Mouse (Mus musculus): Measurements from ENCODE around the gene Il1rl2. TPM values are rescaled to one million over a fixed set of nuclear protein-coding genes. Genes with fewer than 3 reads are reported as not detected.

Gene Il1rl2
- 0.37 and 0.40 TPM in 2 replicates for total RNA-seq (2014; rRNA removed)
- polyA plus RNA-seq (2012; rRNA removed), result 0.05 and 0.06 TPM in 2 replicates

GRCm38 (mm10) chr1:40324457-40324856 is at the start of gene Il1rl2:
Gene Il1rl2 (plus strand): TSS chr1:40324610.
- Histone ChIP-seq H3K79me2 (ENCODE audit: control insufficient read depth, insufficient read depth, low read length) (no peaks in the 10 kb centered on the region), H3K27me3 (ENCODE audit: control insufficient read depth, insufficient read depth, low read length) (peaks cover 3% of the 10 kb centered on the region; the same call in 1 of the 2 replicates), H3K36me3 (ENCODE audit: control insufficient read depth, insufficient read depth, low read length) (no peaks in the 10 kb centered on the region), H3K9ac (ENCODE audit: low read depth, low read length) (peak within 1 kb of the TSS; percentile 26; the same call in 1 of the 2 replicates), H3K4me3 (ENCODE audit: insufficient read depth, low read depth, low read length) (peak within 1 kb of the TSS; percentile 47), H3K4me1 (ENCODE audit: control insufficient read depth, insufficient read depth, low read length) (peaks cover 6% of the 10 kb centered on the region; the same call in 1 of the 2 replicates), H3K27ac (replicated peaks; ENCODE audit: insufficient read depth, low read depth, low read length) (no peak within 1 kb of the TSS)
- 68% methylated on average over 6 of the region's 6 CpGs for WGBS
- TF ChIP-seq POLR2A (IDR thresholded peaks at IDR 0.05; ENCODE audit: extremely low read depth, insufficient read depth, low read length) (no peak), CTCF (IDR thresholded peaks at IDR 0.05; ENCODE audit: low read depth, low read length) (no peak)
- no peak for DNase-seq (ENCODE audit: extremely low read depth, low read depth, low spot score)

GRCm38 (mm10) chr1:40275285-40276013 is 49.0 kb upstream of the Il1rl2 start:
- no peak for TF ChIP-seq CTCF (IDR thresholded peaks at IDR 0.05; ENCODE audit: low read depth, low read length)
- no peak for TF ChIP-seq POLR2A (IDR thresholded peaks at IDR 0.05; ENCODE audit: extremely low read depth, insufficient read depth, low read length)
- Histone ChIP-seq H3K27me3 (ENCODE audit: control insufficient read depth, insufficient read depth, low read length) (no peaks in the 10 kb centered on the region), H3K9ac (ENCODE audit: low read depth, low read length) (no peak overlapping the region), H3K4me3 (ENCODE audit: insufficient read depth, low read depth, low read length) (no peak overlapping the region), H3K27ac (replicated peaks; ENCODE audit: insufficient read depth, low read depth, low read length) (0 out of 2 replicates have a peak overlapping the region, but pooled peaks have one; percentile 8), H3K79me2 (ENCODE audit: control insufficient read depth, insufficient read depth, low read length) (peaks cover 30% of the 10 kb centered on the region; the same call in 1 of the 2 replicates), H3K36me3 (ENCODE audit: control insufficient read depth, insufficient read depth, low read length) (peaks cover 37% of the 10 kb centered on the region), H3K4me1 (ENCODE audit: control insufficient read depth, insufficient read depth, low read length) (peaks cover 8% of the 10 kb centered on the region)
- no peak for DNase-seq (ENCODE audit: extremely low read depth, low read depth, low spot score)
- WGBS, result 71% methylated on average over 10 of the region's 10 CpGs

DNA sequence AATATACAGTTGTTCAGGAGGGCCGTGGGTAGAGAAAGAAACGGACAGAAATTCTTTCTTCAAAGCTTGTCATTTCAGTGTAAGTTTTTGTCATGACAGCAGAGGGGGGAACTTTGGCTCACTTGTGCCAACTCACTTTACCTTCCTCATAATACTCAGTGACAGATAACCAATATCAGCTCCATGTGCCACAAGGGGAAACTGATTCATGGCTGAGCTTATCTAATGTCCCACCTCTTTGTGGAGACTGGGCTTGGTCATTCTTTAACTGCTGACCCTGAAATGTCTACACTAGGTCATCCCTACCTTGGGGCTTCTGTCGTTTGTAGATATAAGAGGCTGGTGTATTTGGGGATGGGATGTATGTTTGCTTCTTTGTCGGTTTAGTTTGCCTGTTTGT is 46.5 kb upstream of the Il1rl2 start:
- no peak for TF ChIP-seq CTCF (IDR thresholded peaks at IDR 0.05; ENCODE audit: low read depth, low read length)
- Histone ChIP-seq H3K36me3 (ENCODE audit: control insufficient read depth, insufficient read depth, low read length) (peaks cover 55% of the 10 kb centered on the region), H3K27ac (replicated peaks; ENCODE audit: insufficient read depth, low read depth, low read length) (no peak overlapping the region), H3K4me3 (ENCODE audit: insufficient read depth, low read depth, low read length) (no peak overlapping the region), H3K27me3 (ENCODE audit: control insufficient read depth, insufficient read depth, low read length) (no peaks in the 10 kb centered on the region), H3K9ac (ENCODE audit: low read depth, low read length) (no peak overlapping the region), H3K4me1 (ENCODE audit: control insufficient read depth, insufficient read depth, low read length) (peaks cover 5% of the 10 kb centered on the region), H3K79me2 (ENCODE audit: control insufficient read depth, insufficient read depth, low read length) (peaks cover 21% of the 10 kb centered on the region; the same call in 1 of the 2 replicates)
- DNase-seq (ENCODE audit: extremely low read depth, low read depth, low spot score), result no peak
- 52% methylated on average over 4 of the region's 4 CpGs for WGBS

- 92% methylated on average over 2 of the region's 2 CpGs for WGBS
Observed at GRCm38 (mm10) chr1:40278720-40279119, 45.7 kb upstream of the Il1rl2 start.

DNA sequence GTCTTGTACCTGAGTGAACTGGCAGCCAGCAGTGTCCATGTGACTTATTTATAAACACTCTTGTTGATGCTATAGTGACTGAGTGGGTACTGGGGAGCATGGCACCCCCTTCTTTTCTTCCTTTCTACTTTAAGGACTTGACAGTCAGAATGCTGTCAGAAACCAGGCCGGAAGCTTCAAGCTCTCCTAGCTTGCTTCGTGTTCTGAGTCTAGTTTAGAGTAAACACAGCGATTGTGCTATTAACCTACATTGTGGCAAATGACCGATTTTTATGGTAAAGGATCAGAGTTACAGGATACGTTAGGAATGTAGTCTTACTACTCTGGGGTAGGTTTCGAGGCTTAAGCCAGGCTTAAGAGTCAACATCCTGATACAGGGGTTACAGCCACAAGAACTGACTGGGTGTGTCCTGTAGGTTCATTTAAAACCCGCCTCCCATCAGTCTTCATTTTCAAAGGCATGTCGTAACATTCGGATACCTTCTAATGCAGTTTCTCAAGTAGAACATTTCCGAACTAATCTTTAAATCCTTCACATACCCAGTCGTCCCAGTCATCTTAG is 45.1 kb upstream of the Il1rl2 start:
- Histone ChIP-seq H3K4me3 (ENCODE audit: insufficient read depth, low read depth, low read length) (no peak overlapping the region), H3K9ac (ENCODE audit: low read depth, low read length) (no peak overlapping the region), H3K79me2 (ENCODE audit: control insufficient read depth, insufficient read depth, low read length) (peaks cover 21% of the 10 kb centered on the region; the same call in 1 of the 2 replicates), H3K27me3 (ENCODE audit: control insufficient read depth, insufficient read depth, low read length) (no peaks in the 10 kb centered on the region), H3K4me1 (ENCODE audit: control insufficient read depth, insufficient read depth, low read length) (peaks cover 5% of the 10 kb centered on the region), H3K36me3 (ENCODE audit: control insufficient read depth, insufficient read depth, low read length) (peaks cover 58% of the 10 kb centered on the region), H3K27ac (replicated peaks; ENCODE audit: insufficient read depth, low read depth, low read length) (no peak overlapping the region)
- WGBS, result 89% methylated on average over 11 of the region's 11 CpGs
- TF ChIP-seq POLR2A (IDR thresholded peaks at IDR 0.05; ENCODE audit: extremely low read depth, insufficient read depth, low read length) (no peak), CTCF (IDR thresholded peaks at IDR 0.05; ENCODE audit: low read depth, low read length) (no peak)
- DNase-seq (ENCODE audit: extremely low read depth, low read depth, low spot score), result no peak

More at GRCm38 (mm10) chr1:40278720-40279119, 45.7 kb upstream of the Il1rl2 start:
- Histone ChIP-seq H3K27me3 (ENCODE audit: control insufficient read depth, insufficient read depth, low read length) (no peaks in the 10 kb centered on the region), H3K27ac (replicated peaks; ENCODE audit: insufficient read depth, low read depth, low read length) (no peak overlapping the region), H3K4me1 (ENCODE audit: control insufficient read depth, insufficient read depth, low read length) (peaks cover 5% of the 10 kb centered on the region), H3K4me3 (ENCODE audit: insufficient read depth, low read depth, low read length) (no peak overlapping the region), H3K36me3 (ENCODE audit: control insufficient read depth, insufficient read depth, low read length) (peaks cover 55% of the 10 kb centered on the region), H3K9ac (ENCODE audit: low read depth, low read length) (no peak overlapping the region), H3K79me2 (ENCODE audit: control insufficient read depth, insufficient read depth, low read length) (peaks cover 21% of the 10 kb centered on the region; the same call in 1 of the 2 replicates)
- no peak for TF ChIP-seq CTCF (IDR thresholded peaks at IDR 0.05; ENCODE audit: low read depth, low read length)
- TF ChIP-seq POLR2A (IDR thresholded peaks at IDR 0.05; ENCODE audit: extremely low read depth, insufficient read depth, low read length), result no peak
- DNase-seq (ENCODE audit: extremely low read depth, low read depth, low spot score), result no peak
